ENCODE assay signal across 1 mouse cellular context in the genomic region with DNA sequence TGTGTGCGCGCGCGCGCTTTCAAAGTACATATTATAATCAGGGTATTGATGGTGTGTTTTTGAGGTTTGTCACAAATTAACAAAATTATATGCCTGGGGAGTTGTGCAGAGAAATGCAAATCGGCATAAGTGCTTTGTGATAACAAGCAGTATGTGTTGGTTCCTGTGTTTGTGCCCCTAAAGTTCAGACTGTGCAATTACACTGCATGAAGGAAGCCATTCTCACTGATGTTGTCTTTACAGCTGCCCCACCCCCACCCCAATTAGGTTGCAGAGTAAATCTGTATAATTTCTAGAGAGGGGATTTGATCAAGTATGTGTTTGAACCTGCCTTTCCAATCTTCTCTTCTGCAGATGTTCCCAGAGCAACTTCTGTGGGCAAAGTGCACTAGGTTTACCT.
TF ChIP-seq lines count a peak whose summit lies in the region.

No protein-coding gene starts in this region.

TF ChIP-seq in MEL, 35 proteins besides CTCF, POLR2A, EP300 and RAD21 (continued from another document):
- TF ChIP-seq MAFK (IDR thresholded peaks at IDR 0.05; ENCODE audit: borderline replicate concordance, low read depth, low read length) (no peak), MAZ (IDR thresholded peaks at IDR 0.05; ENCODE audit: low read depth, low read length) (no peak), ZMIZ1 (IDR thresholded peaks at IDR 0.05; ENCODE audit: low read depth, low read length) (no peak), POLR2AphosphoS2 (IDR thresholded peaks at IDR 0.05; ENCODE audit: low read length) (no peak), ZKSCAN1 (IDR thresholded peaks at IDR 0.05; ENCODE audit: low read depth, low read length) (no peak), SIN3A (IDR thresholded peaks at IDR 0.05; ENCODE audit: low read length) (no peak), HCFC1 (IDR thresholded peaks at IDR 0.05; ENCODE audit: low read depth, low read length) (no peak), NRF1 (IDR thresholded peaks at IDR 0.05; ENCODE audit: insufficient read depth, low read depth, low read length, poor library complexity, severe bottlenecking) (no peak)
